Mouse (Mus musculus) small intestine, adult 2 months (tissue): ENCODE measurements around the gene Gpr132. TPM values are rescaled to one million over a fixed set of nuclear protein-coding genes. Genes with fewer than 3 reads are reported as not detected.

Experiments used
- H3K27ac ChIP-seq: fragments of 200-500 bp; 2 replicates; pipeline ENCODE4 v1.5.1; 2012; ENCODE audit warnings: low read depth, low read length, control low read depth, inconsistent platforms; ENCODE audit not compliant: insufficient read depth
- H3K27me3 ChIP-seq: fragments of 200-500 bp; 2 replicates; pipeline ENCODE4 v1.6.1; 2012; ENCODE audit warnings: mild to moderate bottlenecking, moderate library complexity, low read length, inconsistent platforms; ENCODE audit not compliant: control insufficient read depth, insufficient read depth
- H3K36me3 ChIP-seq: fragments of 200-500 bp; 2 replicates; pipeline ENCODE4 v1.6.1; 2012; ENCODE audit warnings: mild to moderate bottlenecking, low read length, control low read depth, inconsistent platforms; ENCODE audit not compliant: control insufficient read depth, insufficient read depth
- H3K4me1 ChIP-seq: fragments of 200-500 bp; 2 replicates; pipeline ENCODE4 v1.6.1; 2012; ENCODE audit warnings: low read length, inconsistent platforms, mixed read lengths; ENCODE audit not compliant: control insufficient read depth, insufficient read depth, insufficient read length
- H3K4me3 ChIP-seq: fragments of 200-500 bp; 2 replicates; pipeline ENCODE4 v1.5.1; 2012; ENCODE audit warnings: low read depth, mild to moderate bottlenecking, control low read depth, inconsistent platforms, low read length, moderate library complexity
- CTCF ChIP-seq: fragments of 200-500 bp; IDR thresholded peaks from 2 replicates; pipeline ENCODE4 v1.5.1; 2012; ENCODE audit warnings: low read depth, mild to moderate bottlenecking, control low read depth, inconsistent platforms, low read length, moderate library complexity, mixed read lengths; ENCODE audit not compliant: insufficient replicate concordance, insufficient read length; ENCODE audit errors: extremely low read depth
- POLR2A ChIP-seq: fragments of 200-500 bp; IDR thresholded peaks from 2 replicates; pipeline ENCODE4 v1.6.1; 2012; ENCODE audit warnings: low read depth, mild to moderate bottlenecking, control low read depth, inconsistent platforms, low read length, moderate library complexity
- WGBS: fragments of 180-500 bp; shearing (Covaris S2); methylation state at CpG from one replicate; pipeline ENCODE4 v1.1.7; 2018; 5-methylcytosine and 5-hydroxymethylcytosine counted together
- polyA plus RNA-seq: library from polyadenylated mRNA; depleted of rRNA; stranded (reverse); fragments of >200 nt; gene quantifications from 2 replicates; pipeline ENCODE4 v1.2.3, GENCODE M21; 2012

The Gpr132 gene
- polyA plus RNA-seq, 1 experiment, result 8.2 TPM

- TF ChIP-seq POLR2A (no peak), CTCF (no peak)
- Histone ChIP-seq H3K27ac (no peak overlapping the region), H3K4me3 (no peak overlapping the region), H3K4me1 (peaks cover 23% of the 10 kb centered on the region), H3K36me3 (no peaks in the 10 kb centered on the region), H3K27me3 (no peaks in the 10 kb centered on the region)
- 93% methylated on average over 2 of the region's 2 CpGs for WGBS
Measured at GRCm38 (mm10) chr12:112871272-112871671, 3.2 kb upstream of the Gpr132 start.

GRCm38 (mm10) chr12:112870775-112871174 lies 2.7 kb upstream of the Gpr132 start:
- peaks cover 18% of the 10 kb centered on the region for H3K4me1 ChIP-seq
- H3K4me3 ChIP-seq, result 0 out of 2 replicates have a peak overlapping the region, but pooled peaks have one; percentile 7
- H3K27ac ChIP-seq, result no peak overlapping the region
- TF ChIP-seq CTCF (no peak), POLR2A (no peak)
- H3K27me3 ChIP-seq, result no peaks in the 10 kb centered on the region
- 29% methylated on average over 13 of the region's 13 CpGs for WGBS
- no peaks in the 10 kb centered on the region for H3K36me3 ChIP-seq

GRCm38 (mm10) chr12:112869783-112870204 lies 1.8 kb upstream of the Gpr132 start:
- H3K36me3 ChIP-seq, result no peaks in the 10 kb centered on the region
- H3K4me1 ChIP-seq, result peaks cover 16% of the 10 kb centered on the region
- TF ChIP-seq POLR2A, result no peak
- no peak for TF ChIP-seq CTCF
- H3K27ac ChIP-seq, result no peak overlapping the region
- 48% methylated on average over 16 of the region's 16 CpGs for WGBS
- H3K27me3 ChIP-seq, result no peaks in the 10 kb centered on the region
- H3K4me3 ChIP-seq, result no peak overlapping the region

- H3K27ac ChIP-seq, result no peak overlapping the region
- no peaks in the 10 kb centered on the region for H3K27me3 ChIP-seq
- TF ChIP-seq POLR2A (no peak), CTCF (no peak)
- 87% methylated on average over 7 of the region's 7 CpGs for WGBS
- H3K4me1 ChIP-seq, result peaks cover 14% of the 10 kb centered on the region
- H3K36me3 ChIP-seq, result no peaks in the 10 kb centered on the region
- H3K4me3 ChIP-seq, result no peak overlapping the region
Measured at GRCm38 (mm10) chr12:112867106-112867674, 838 bp downstream of the Gpr132 start.

- H3K27me3 ChIP-seq, result no peaks in the 10 kb centered on the region
- H3K4me1 ChIP-seq, result peaks cover 14% of the 10 kb centered on the region
- 63% methylated on average over 8 of the region's 8 CpGs for WGBS
- no peak overlapping the region for H3K27ac ChIP-seq
- H3K36me3 ChIP-seq, result no peaks in the 10 kb centered on the region
- no peak overlapping the region for H3K4me3 ChIP-seq
- TF ChIP-seq POLR2A (no peak), CTCF (no peak)
Measured at GRCm38 (mm10) chr12:112866467-112867080, 1.5 kb downstream of the Gpr132 start.

GRCm38 (mm10) chr12:112864804-112865203 lies 3.2 kb downstream of the Gpr132 start:
- no peaks in the 10 kb centered on the region for H3K27me3 ChIP-seq
- WGBS, result 75% methylated on average over 7 of the region's 7 CpGs
- peaks cover 8% of the 10 kb centered on the region for H3K4me1 ChIP-seq
- H3K27ac ChIP-seq, result no peak overlapping the region
- TF ChIP-seq POLR2A (no peak), CTCF (no peak)
- H3K36me3 ChIP-seq, result no peaks in the 10 kb centered on the region
- H3K4me3 ChIP-seq, result no peak overlapping the region

- no peak for TF ChIP-seq CTCF
- TF ChIP-seq POLR2A, result no peak
- H3K36me3 ChIP-seq, result no peaks in the 10 kb centered on the region
- 64% methylated on average over 9 of the region's 9 CpGs for WGBS
- peaks cover 4% of the 10 kb centered on the region for H3K4me1 ChIP-seq
- no peaks in the 10 kb centered on the region for H3K27me3 ChIP-seq
- no peak overlapping the region for H3K27ac ChIP-seq
- no peak overlapping the region for H3K4me3 ChIP-seq
Measured at GRCm38 (mm10) chr12:112861911-112862321, 6.1 kb downstream of the Gpr132 start.
